Mouse (Mus musculus) common myeloid progenitor, adult 5-6 weeks (primary cell): Measurements from ENCODE around the gene Eif3l. TPM values are rescaled to one million over a fixed set of nuclear protein-coding genes. Genes with fewer than 3 reads are reported as not detected.
A peak's percentile ranks its signal among the peaks of the same experiment; 100 is the strongest.

Experiments
- ATAC-seq: replicated peaks from 2 replicates; pipeline ENCODE4 v1.8.0; 2016; ENCODE audit warnings: low read depth, mild to moderate bottlenecking, moderate TSS enrichment, inconsistent platforms; ENCODE audit not compliant: poor library complexity, severe bottlenecking
- total RNA-seq: library from RNA; stranded (forward); fragments of 200-1000, 187-1606 nt; gene quantifications from 2 replicates; pipeline ENCODE4 v1.2.3, GENCODE M21; 2017

Eif3l gene
- total RNA-seq, 1 experiment from 2014 or later, result 227 TPM

- no peak for ATAC-seq
Measured at GRCm38 (mm10) chr15:79075658-79076365, 833 bp downstream of the Eif3l start.

- ATAC-seq, result no peak
Measured at GRCm38 (mm10) chr15:79079567-79079966, 4.6 kb downstream of the Eif3l start.

- ATAC-seq, result no peak
Measured at GRCm38 (mm10) chr15:79092284-79092683, 17.3 kb downstream of the Eif3l start.

- no peak for ATAC-seq
Measured at GRCm38 (mm10) chr15:79093083-79093839, 18.3 kb downstream of the Eif3l start.

GRCm38 (mm10) chr15:79095483-79095882 lies 20.5 kb downstream of the Eif3l start:
- ATAC-seq, result no peak

- ATAC-seq, result no peak
Measured at GRCm38 (mm10) chr15:79096556-79096955, 21.6 kb downstream of the Eif3l start.

- no peak for ATAC-seq
Measured at GRCm38 (mm10) chr15:79097135-79097534, 22.2 kb downstream of the Eif3l start.

- ATAC-seq, result 0 out of 2 replicates have a peak, but pooled peaks have one; percentile 28
Measured at GRCm38 (mm10) chr15:79097611-79098025, 22.6 kb downstream of the Eif3l start.

- no peak for ATAC-seq
Measured at GRCm38 (mm10) chr15:79098220-79098619, 23.2 kb downstream of the Eif3l start.

GRCm38 (mm10) chr15:79098868-79099267 lies 23.9 kb downstream of the Eif3l start:
- peak; percentile 45; the same call in 1 of the 2 replicates for ATAC-seq

- ATAC-seq, result no peak
Measured at GRCm38 (mm10) chr15:79099456-79099855, 24.5 kb downstream of the Eif3l start.

- ATAC-seq, result no peak
Measured at GRCm38 (mm10) chr15:79100391-79100790, 25.4 kb downstream of the Eif3l start.

GRCm38 (mm10) chr15:79101531-79101930 lies 26.6 kb downstream of the Eif3l start:
- no peak for ATAC-seq

GRCm38 (mm10) chr15:79103264-79103663 lies 28.3 kb downstream of the Eif3l start:
- ATAC-seq, result no peak

GRCm38 (mm10) chr15:79105804-79106203 lies 30.8 kb downstream of the Eif3l start:
- ATAC-seq, result peak; percentile 17; the same call in 1 of the 2 replicates

GRCm38 (mm10) chr15:79107966-79108365 lies 33.0 kb downstream of the Eif3l start:
- no peak for ATAC-seq

GRCm38 (mm10) chr15:79108421-79109320 lies 33.7 kb downstream of the Eif3l start, which contains the start of gene Micall1:
Gene Micall1 (plus strand): TSS chr15:79108898.
- ATAC-seq, result no peak; the same call in 1 of the 2 replicates

- peak; percentile 43 for ATAC-seq
Measured at GRCm38 (mm10) chr15:79109321-79109934, 34.4 kb downstream of the Eif3l start.

- ATAC-seq, result no peak
Measured at GRCm38 (mm10) chr15:79110031-79110430, 35.1 kb downstream of the Eif3l start.

- no peak for ATAC-seq
Measured at GRCm38 (mm10) chr15:79110528-79110927, 35.5 kb downstream of the Eif3l start.
